In the genomic region with DNA sequence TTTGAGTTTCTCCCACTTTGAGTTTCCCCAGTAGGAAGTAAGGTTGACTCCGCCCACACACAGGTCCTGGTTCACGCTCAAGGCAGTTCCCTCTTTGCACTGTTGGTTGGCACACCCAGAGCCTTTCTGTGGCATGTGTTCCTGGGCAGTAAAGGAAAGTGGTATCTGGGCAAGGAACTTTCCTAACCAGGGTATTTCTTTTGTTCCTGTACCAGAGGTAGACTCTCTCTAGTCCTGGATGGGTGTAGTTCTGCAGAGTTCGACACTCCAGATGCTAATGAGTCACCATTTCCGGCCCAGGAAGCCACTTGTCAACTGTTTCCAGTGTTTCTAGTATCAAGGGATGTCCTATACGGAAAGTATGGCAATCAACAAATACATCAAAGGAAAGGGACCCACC, we compare ENCODE assay signal across 8 mouse cellular contexts. TPM values are rescaled to one million over a fixed set of nuclear protein-coding genes. Genes with fewer than 3 reads are reported as not detected.
DNase-seq lines count a peak whose midpoint lies in the region; ATAC-seq and TF ChIP-seq lines count a peak whose summit lies in the region.

No protein-coding gene starts in this region.

- peak overlapping the region; percentile 39 for H3K4me2 ChIP-seq in hindbrain, embryonic 14.5 days (replicated peaks)
- H3K4me2 ChIP-seq in liver, postnatal 0 days (ENCODE audit: low read depth, low read length), result peak overlapping the region; percentile 47
- H3K4me2 ChIP-seq in stomach, embryonic 14.5 days (replicated peaks; ENCODE audit: low read depth, low read length), result peak overlapping the region; percentile 86

- TF ChIP-seq CTCF in liver, postnatal 0 days (IDR thresholded peaks at IDR 0.05; ENCODE audit: low read depth), result no peak

- peaks cover 23% of the 10 kb centered on the region; the same call in 1 of the 2 replicates for H3K4me1 ChIP-seq in brown adipose tissue, adult 24 weeks (ENCODE audit: control insufficient read depth, insufficient read depth, insufficient read length, low read length)
- H3K4me1 ChIP-seq in hindbrain, embryonic 14.5 days (replicated peaks; ENCODE audit: control insufficient read depth, insufficient read depth, low read length), result peaks cover 20% of the 10 kb centered on the region
- peaks cover 22% of the 10 kb centered on the region for H3K4me1 ChIP-seq in liver, postnatal 0 days (ENCODE audit: insufficient read depth)
- H3K4me1 ChIP-seq in stomach, embryonic 14.5 days (ENCODE audit: control insufficient read depth, insufficient read depth, low read length), result peaks cover 19% of the 10 kb centered on the region; the same call in 1 of the 2 replicates
- peaks cover 20% of the 10 kb centered on the region for H3K4me1 ChIP-seq in forebrain, embryonic 10.5 days

- H3K9me3 ChIP-seq in hindbrain, embryonic 14.5 days (ENCODE audit: control insufficient read depth, low read length), result no peaks in the 10 kb centered on the region
- H3K9me3 ChIP-seq in liver, postnatal 0 days (ENCODE audit: low read length), result no peaks in the 10 kb centered on the region
- no peaks in the 10 kb centered on the region for H3K9me3 ChIP-seq in stomach, embryonic 14.5 days (ENCODE audit: control insufficient read depth, low read depth, low read length)
- no peaks in the 10 kb centered on the region for H3K9me3 ChIP-seq in forebrain, embryonic 10.5 days

- no peaks in the 10 kb centered on the region for H3K36me3 ChIP-seq in hindbrain, embryonic 14.5 days (replicated peaks; ENCODE audit: control insufficient read depth, insufficient read depth)
- H3K36me3 ChIP-seq in liver, postnatal 0 days (replicated peaks; ENCODE audit: insufficient read depth, low read length), result no peaks in the 10 kb centered on the region
- no peaks in the 10 kb centered on the region for H3K36me3 ChIP-seq in stomach, embryonic 14.5 days (ENCODE audit: control insufficient read depth, insufficient read depth, low read length)
- H3K36me3 ChIP-seq in forebrain, embryonic 10.5 days (replicated peaks), result no peaks in the 10 kb centered on the region

- no peak overlapping the region for H3K9ac ChIP-seq in hindbrain, embryonic 14.5 days
- H3K9ac ChIP-seq in liver, postnatal 0 days (replicated peaks), result no peak overlapping the region
- no peak overlapping the region for H3K9ac ChIP-seq in stomach, embryonic 14.5 days (replicated peaks; ENCODE audit: low read depth, low read length)

- ATAC-seq in hindbrain, embryonic 14.5 days (ENCODE audit: low FRiP score), result no peak
- ATAC-seq in liver, postnatal 0 days, result no peak
- no peak for ATAC-seq in stomach, embryonic 14.5 days (ENCODE audit: insufficient number of reproducible peaks, insufficient read depth, low FRiP score, low read depth)

- 78% methylated on average over 5 of the region's 5 CpGs for WGBS in hindbrain, embryonic 14.5 days
- WGBS in liver, postnatal 0 days (ENCODE audit: insufficient replicate concordance), result 32% methylated on average over 5 of the region's 5 CpGs
- WGBS in stomach, embryonic 14.5 days, result 52% methylated on average over 5 of the region's 5 CpGs
- WGBS in forebrain, embryonic 10.5 days, result 81% methylated on average over 5 of the region's 5 CpGs

- peak; percentile 32 for DNase-seq in adrenal gland, postnatal 10 days
- DNase-seq in adrenal gland, adult 8-10 months, result no peak
- no peak for DNase-seq in hindbrain, embryonic 14.5 days (ENCODE audit: low spot score)
- DNase-seq in liver, postnatal 0 days, result peak; percentile 22
- DNase-seq in layer of hippocampus, adult 8-10 months (ENCODE audit: low spot score in 2 of 2), result no peak
- no peak for DNase-seq in forebrain, embryonic 10.5 days (ENCODE audit: extremely low spot score, low spot score)

- no peaks in the 10 kb centered on the region for H3K27me3 ChIP-seq in hindbrain, embryonic 14.5 days (ENCODE audit: control insufficient read depth, insufficient read depth, low read length)
- H3K27me3 ChIP-seq in liver, postnatal 0 days (ENCODE audit: insufficient read depth, low read length), result no peaks in the 10 kb centered on the region
- no peaks in the 10 kb centered on the region for H3K27me3 ChIP-seq in stomach, embryonic 14.5 days (ENCODE audit: control insufficient read depth, insufficient read depth, low read length)
- H3K27me3 ChIP-seq in forebrain, embryonic 10.5 days (ENCODE audit: poor library complexity, severe bottlenecking), result peaks cover 6% of the 10 kb centered on the region; the same call in 1 of the 2 replicates

- H3K4me3 ChIP-seq in brown adipose tissue, adult 24 weeks (ENCODE audit: insufficient read depth, low read depth, low read length), result peak overlapping the region; percentile 57
- no peak overlapping the region; the same call in 1 of the 2 replicates for H3K4me3 ChIP-seq in hindbrain, embryonic 14.5 days (replicated peaks; ENCODE audit: low read length)
- H3K4me3 ChIP-seq in liver, postnatal 0 days (ENCODE audit: low read depth, low read length), result peak overlapping the region; percentile 22; the same call in 1 of the 2 replicates
- H3K4me3 ChIP-seq in stomach, embryonic 14.5 days (ENCODE audit: low read depth, low read length), result peak overlapping the region; percentile 17
- H3K4me3 ChIP-seq in forebrain, embryonic 10.5 days, result no peak overlapping the region

- TF ChIP-seq EP300 in liver, postnatal 0 days (IDR thresholded peaks at IDR 0.05; ENCODE audit: low read depth), result no peak

- peak overlapping the region; percentile 67; the same call in 1 of the 2 replicates for H3K27ac ChIP-seq in brown adipose tissue, adult 24 weeks (replicated peaks; ENCODE audit: low read depth, low read length)
- no peak overlapping the region for H3K27ac ChIP-seq in hindbrain, embryonic 14.5 days
- H3K27ac ChIP-seq in liver, postnatal 0 days (ENCODE audit: low read depth), result no peak overlapping the region
- peak overlapping the region; percentile 1; the same call in 1 of the 2 replicates for H3K27ac ChIP-seq in stomach, embryonic 14.5 days (ENCODE audit: low read length)
- H3K27ac ChIP-seq in forebrain, embryonic 10.5 days, result no peak overlapping the region

RNA-seq across cellular contexts. Expression of a gene that starts 1.9 kb away (rescaled TPM):
- 10 to 100 TPM; 14.9 to 19.1 TPM for total RNA-seq in adrenal gland, postnatal 10 days (2021)
- total RNA-seq in adrenal gland, adult 8-10 months (2022), result 1 to 10 TPM; 4.8 to 9.2 (median 6.5) TPM
- 12.2 and 19.9 TPM in 2 replicates for polyA plus RNA-seq in brown adipose tissue, adult 24 weeks (2012; ENCODE audit: insufficient read depth, insufficient read length, missing spikeins)
- polyA plus RNA-seq in hindbrain, embryonic 14.5 days (2014; fragmentation: Nextera tagmentation; extraction: Ambion mirVana), result 7.7 and 8.8 TPM in 2 replicates
- polyA plus RNA-seq in liver, postnatal 0 days (2015; fragmentation: Nextera tagmentation; extraction: Ambion mirVana), result 0.85 and 0.91 TPM in 2 replicates
- 16.8 and 19.1 TPM in 2 replicates for polyA plus RNA-seq in stomach, embryonic 14.5 days (2014; fragmentation: Nextera tagmentation; extraction: Ambion mirVana)
- 1 to 10 TPM; 1.5 to 2.6 (median 1.8) TPM for total RNA-seq in layer of hippocampus, adult 8-10 months (2022)
- polyA plus RNA-seq in forebrain, embryonic 10.5 days (2016; fragmentation: Nextera tagmentation; extraction: Ambion mirVana), result 2.4 and 2.8 TPM in 2 replicates

RNA-seq across cellular contexts. Expression of a gene that starts 25.0 kb away (rescaled TPM):
- under 1 TPM; 0.94 to 0.99 TPM for total RNA-seq in adrenal gland, postnatal 10 days (2021)
- 1 to 10 TPM; 1.1 to 2.2 (median 1.9) TPM for total RNA-seq in adrenal gland, adult 8-10 months (2022)
- polyA plus RNA-seq in brown adipose tissue, adult 24 weeks (2012; ENCODE audit: insufficient read depth, insufficient read length, missing spikeins), result 0.55 TPM in 1 of 2 replicates, not detected in the other
- 0.25 and 0.61 TPM in 2 replicates for polyA plus RNA-seq in hindbrain, embryonic 14.5 days (2014; fragmentation: Nextera tagmentation; extraction: Ambion mirVana)
- 0.13 and 0.20 TPM in 2 replicates for polyA plus RNA-seq in liver, postnatal 0 days (2015; fragmentation: Nextera tagmentation; extraction: Ambion mirVana)
- polyA plus RNA-seq in stomach, embryonic 14.5 days (2014; fragmentation: Nextera tagmentation; extraction: Ambion mirVana), result 0.59 and 1.1 TPM in 2 replicates
- total RNA-seq in layer of hippocampus, adult 8-10 months (2022), result 1 to 10 TPM; 1.0 to 2.4 (median 1.8) TPM
- 0.26 and 0.41 TPM in 2 replicates for polyA plus RNA-seq in forebrain, embryonic 10.5 days (2016; fragmentation: Nextera tagmentation; extraction: Ambion mirVana)

RNA-seq across cellular contexts. Expression of a gene that starts 32.6 kb away (rescaled TPM):
- total RNA-seq in adrenal gland, postnatal 10 days (2021), result 1 to 10 TPM; 3.4 to 5.2 TPM
- total RNA-seq in adrenal gland, adult 8-10 months (2022), result 1 to 10 TPM; 2.9 to 4.8 (median 4.3) TPM
- 1.1 TPM in 1 of 2 replicates, not detected in the other for polyA plus RNA-seq in brown adipose tissue, adult 24 weeks (2012; ENCODE audit: insufficient read depth, insufficient read length, missing spikeins)
- 27.1 and 28.9 TPM in 2 replicates for polyA plus RNA-seq in hindbrain, embryonic 14.5 days (2014; fragmentation: Nextera tagmentation; extraction: Ambion mirVana)
- polyA plus RNA-seq in liver, postnatal 0 days (2015; fragmentation: Nextera tagmentation; extraction: Ambion mirVana), result 0.39 and 0.69 TPM in 2 replicates
- 23.2 and 24.9 TPM in 2 replicates for polyA plus RNA-seq in stomach, embryonic 14.5 days (2014; fragmentation: Nextera tagmentation; extraction: Ambion mirVana)
- 10 to 100 TPM; 21.2 to 31.8 (median 24.3) TPM for total RNA-seq in layer of hippocampus, adult 8-10 months (2022)
- 21.1 and 26.4 TPM in 2 replicates for polyA plus RNA-seq in forebrain, embryonic 10.5 days (2016; fragmentation: Nextera tagmentation; extraction: Ambion mirVana)

RNA-seq across cellular contexts. Expression of a gene that starts 57.4 kb away (rescaled TPM):
- 10 to 100 TPM; 34.5 to 35.9 TPM for total RNA-seq in adrenal gland, postnatal 10 days (2021)
- total RNA-seq in adrenal gland, adult 8-10 months (2022), result 10 to 100 TPM; 55.3 to 69.3 (median 59.9) TPM
- 16.4 and 28.5 TPM in 2 replicates for polyA plus RNA-seq in brown adipose tissue, adult 24 weeks (2012; ENCODE audit: insufficient read depth, insufficient read length, missing spikeins)
- polyA plus RNA-seq in hindbrain, embryonic 14.5 days (2014; fragmentation: Nextera tagmentation; extraction: Ambion mirVana), result 52.8 and 58.9 TPM in 2 replicates
- polyA plus RNA-seq in liver, postnatal 0 days (2015; fragmentation: Nextera tagmentation; extraction: Ambion mirVana), result 29.1 and 29.4 TPM in 2 replicates
- 64.9 and 69.3 TPM in 2 replicates for polyA plus RNA-seq in stomach, embryonic 14.5 days (2014; fragmentation: Nextera tagmentation; extraction: Ambion mirVana)
- 10 to 100 TPM; 32.5 to 35.7 (median 35.2) TPM for total RNA-seq in layer of hippocampus, adult 8-10 months (2022)
- 36.1 and 40.7 TPM in 2 replicates for polyA plus RNA-seq in forebrain, embryonic 10.5 days (2016; fragmentation: Nextera tagmentation; extraction: Ambion mirVana)

Comparison
In these comparisons a context has a peak if more than half of its experiments do, and no peak if none do; other contexts are left out.
1. DNase-seq: peak in adrenal gland, postnatal 10 days (single experiment) and liver, postnatal 0 days (single experiment); none in adrenal gland, adult 8-10 months (single experiment), hindbrain, embryonic 14.5 days (single experiment), layer of hippocampus, adult 8-10 months (0 of 2) and forebrain, embryonic 10.5 days (single experiment).
2. H3K27ac ChIP-seq: peak in brown adipose tissue, adult 24 weeks (single experiment) and stomach, embryonic 14.5 days (single experiment); none in hindbrain, embryonic 14.5 days (single experiment), liver, postnatal 0 days (single experiment) and forebrain, embryonic 10.5 days (single experiment).
3. H3K4me3 ChIP-seq: peak in brown adipose tissue, adult 24 weeks (single experiment), liver, postnatal 0 days (single experiment) and stomach, embryonic 14.5 days (single experiment); none in hindbrain, embryonic 14.5 days (single experiment) and forebrain, embryonic 10.5 days (single experiment).
4. RNA of a gene that starts 32.6 kb away (polyA plus RNA-seq): 27.1 to 28.9 TPM in hindbrain, embryonic 14.5 days, 21.1 to 26.4 TPM in forebrain, embryonic 10.5 days and 23.2 to 24.9 TPM in stomach, embryonic 14.5 days; 1.1 TPM in brown adipose tissue, adult 24 weeks and 0.39 to 0.69 TPM in liver, postnatal 0 days; every median in the first group is over 10 times any median in the second.
5. Peak in every context shown above with its lines, with median percentiles within 50 percentile points of each other: H3K4me2 ChIP-seq.